Mouse (Mus musculus): Measurements from ENCODE around the gene Fam207a.

Fam207a gene

GRCm38 (mm10) chr10:77531026-77532019 lies 15.7 kb upstream of the Fam207a start:
- peak; percentile 56 to 64 for DNase-seq

- DNase-seq = peak; percentile 84 to 90
Measured at GRCm38 (mm10) chr10:77530140-77530539, 14.6 kb upstream of the Fam207a start, which contains the start of gene Itgb2. Gene Itgb2, plus strand, starts transcription at chr10:77530252.

- no peak for DNase-seq
Measured at GRCm38 (mm10) chr10:77528634-77529033, 13.0 kb upstream of the Fam207a start.

- DNase-seq = no peak
Measured at GRCm38 (mm10) chr10:77526488-77526887, 10.9 kb upstream of the Fam207a start.

- peak in 1 of 2 experiments; percentile 21 for DNase-seq
Measured at GRCm38 (mm10) chr10:77523321-77523720, 7.7 kb upstream of the Fam207a start.

- peak; percentile 57 for DNase-seq
Measured at GRCm38 (mm10) chr10:77522746-77523145, 7.2 kb upstream of the Fam207a start.

- DNase-seq = peak; percentile 87 to 92
Measured at GRCm38 (mm10) chr10:77522021-77522731, 6.6 kb upstream of the Fam207a start.

- peak; percentile 55 to 70 for DNase-seq
Measured at GRCm38 (mm10) chr10:77520497-77520896, 4.9 kb upstream of the Fam207a start.

GRCm38 (mm10) chr10:77519191-77519590 lies 3.6 kb upstream of the Fam207a start:
- DNase-seq = no peak

GRCm38 (mm10) chr10:77517801-77518200 lies 2.2 kb upstream of the Fam207a start:
- DNase-seq = no peak

GRCm38 (mm10) chr10:77517066-77517620 lies 1.6 kb upstream of the Fam207a start:
- peak; percentile 74 to 81 for DNase-seq

GRCm38 (mm10) chr10:77516379-77516951 lies 880 bp upstream of the Fam207a start:
- DNase-seq = peak in 1 of 2 experiments; percentile 35

- no peak for DNase-seq
Measured at GRCm38 (mm10) chr10:77510225-77510982, 5.2 kb downstream of the Fam207a start.

GRCm38 (mm10) chr10:77509403-77510187 lies 6.0 kb downstream of the Fam207a start:
- DNase-seq = peak; percentile 79 to 83

GRCm38 (mm10) chr10:77508744-77509143 lies 6.8 kb downstream of the Fam207a start:
- no peak for DNase-seq

- no peak for DNase-seq
Measured at GRCm38 (mm10) chr10:77507779-77508178, 7.8 kb downstream of the Fam207a start.

- DNase-seq = no peak
Measured at GRCm38 (mm10) chr10:77506961-77507577, 8.5 kb downstream of the Fam207a start.

GRCm38 (mm10) chr10:77506526-77506925 lies 9.1 kb downstream of the Fam207a start:
- DNase-seq = no peak

- DNase-seq = no peak
Measured at GRCm38 (mm10) chr10:77504143-77504542, 11.4 kb downstream of the Fam207a start.
